Mouse (Mus musculus): ENCODE data around the gene Slc28a1.
"Not testable (repeated sequence)": the region's sequence is repeated elsewhere in the genome, so short reads cannot be mapped to it uniquely, and the experiment has no call there.

GRCm38 (mm10) chr7:81143056-81143455 is 28.5 kb downstream of the Slc28a1 start:
- TF ChIP-seq POLR2A (IDR thresholded peaks at IDR 0.05; ENCODE audit: extremely low read depth, insufficient read depth, low read length); CTCF (IDR thresholded peaks at IDR 0.05; ENCODE audit: low read depth, low read length): not testable (repeated sequence)
